Mouse (Mus musculus) ovary, postnatal 10 days (tissue): ENCODE measurements at regions not wholly inside any gene's neighbourhood (a gene's known extent, or its start where the extent isn't known, plus 50 kb on each side); places are given as distances from the start of the nearest gene placed in this dataset.
A peak's percentile ranks its signal among the peaks of the same experiment; 100 is the strongest.

Experiments
- DNase-seq: peaks from one replicate; pipeline ENCODE4 v3.0.0; 2022; ENCODE audit warnings: low spot score

DNA sequence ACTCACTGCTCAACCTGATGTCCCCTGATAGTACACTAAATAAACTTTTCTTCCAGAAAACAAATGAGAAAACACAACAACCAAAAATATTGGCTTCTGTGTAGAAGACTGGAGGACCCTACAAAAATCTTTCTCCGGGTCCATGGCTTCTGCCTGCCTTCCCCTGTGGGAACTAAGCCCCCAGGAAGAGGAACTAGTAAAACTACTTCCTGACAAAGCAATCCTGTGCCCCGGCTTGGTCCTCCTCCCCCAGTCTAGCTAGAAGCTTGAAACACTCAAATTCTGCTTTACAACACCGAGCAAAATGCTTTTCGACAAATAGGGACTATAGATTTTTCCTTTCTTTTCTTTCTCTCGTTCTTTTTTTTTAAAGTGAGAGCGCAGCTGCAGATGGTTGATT lies 51.3 kb upstream of the Mki67 start:
- DNase-seq: no peak

DNA sequence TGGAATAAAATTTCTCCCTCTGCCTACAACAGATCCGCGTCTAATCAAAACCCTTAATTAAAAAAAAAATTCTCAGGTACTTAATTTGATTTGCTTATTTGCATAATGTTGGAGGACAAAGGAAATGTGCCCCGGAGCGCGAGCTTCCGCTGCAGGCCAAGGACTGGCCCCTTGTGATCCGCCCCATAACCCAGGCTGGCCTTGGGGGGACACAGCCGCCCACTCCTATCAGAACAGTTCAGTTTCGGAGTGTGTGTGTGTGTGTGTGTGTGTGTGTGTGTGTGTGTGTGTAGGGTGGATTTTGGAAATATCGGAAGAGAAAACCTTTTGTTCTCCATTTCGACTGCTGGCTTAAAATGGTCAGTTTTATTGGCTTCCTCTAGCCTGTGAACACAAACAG lies 51.9 kb upstream of the Mki67 start:
- no peak for DNase-seq

DNA sequence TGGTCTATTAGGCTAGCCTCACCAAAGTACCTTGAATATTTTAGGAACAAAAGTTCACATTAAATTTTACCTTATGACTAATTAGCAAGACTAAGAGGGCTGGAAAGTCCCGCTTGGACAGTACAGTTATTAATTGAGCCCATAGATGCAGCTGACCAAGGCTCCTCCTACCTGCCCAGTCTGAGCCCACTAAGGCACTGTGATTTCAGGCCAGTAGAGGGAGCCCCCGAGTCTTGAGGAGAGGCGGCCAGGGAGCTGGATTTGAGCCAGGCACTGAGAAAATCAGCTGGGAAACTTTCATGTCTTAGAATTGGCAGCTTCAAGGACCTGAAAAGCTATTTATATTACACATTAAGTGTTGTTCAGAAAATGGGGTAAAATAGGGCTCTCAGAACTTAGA lies 52.4 kb upstream of the Mki67 start:
- DNase-seq: peak; percentile 65

DNA sequence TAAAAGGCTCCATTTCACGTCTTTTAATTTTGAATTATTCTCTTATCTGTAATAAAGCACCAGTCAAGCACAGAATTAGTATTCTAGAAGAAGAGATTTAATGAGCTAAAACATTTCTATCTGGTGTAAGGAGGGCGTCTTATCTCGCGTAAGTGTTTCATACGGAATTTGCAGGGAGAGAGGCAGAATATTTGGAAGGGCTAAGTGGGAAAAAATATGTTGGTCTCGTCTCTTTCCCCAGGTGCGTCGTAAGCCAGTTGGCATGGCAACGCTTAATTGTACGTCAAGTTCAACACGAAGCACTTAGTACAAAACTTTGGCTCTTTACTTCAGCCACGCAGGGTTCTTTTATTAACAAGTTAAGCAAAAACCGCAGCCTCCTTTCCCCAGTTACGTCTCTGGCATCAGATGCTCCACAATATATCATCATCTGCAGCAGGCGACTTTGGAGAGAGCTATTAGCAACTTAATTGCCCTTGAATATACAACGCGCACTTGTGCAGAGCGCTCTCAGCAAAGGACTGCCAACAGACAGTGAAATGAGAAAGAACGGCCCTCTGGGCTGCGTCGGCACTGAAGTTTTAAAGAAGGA lies 53.0 kb upstream of the Mki67 start:
- DNase-seq: no peak

DNA sequence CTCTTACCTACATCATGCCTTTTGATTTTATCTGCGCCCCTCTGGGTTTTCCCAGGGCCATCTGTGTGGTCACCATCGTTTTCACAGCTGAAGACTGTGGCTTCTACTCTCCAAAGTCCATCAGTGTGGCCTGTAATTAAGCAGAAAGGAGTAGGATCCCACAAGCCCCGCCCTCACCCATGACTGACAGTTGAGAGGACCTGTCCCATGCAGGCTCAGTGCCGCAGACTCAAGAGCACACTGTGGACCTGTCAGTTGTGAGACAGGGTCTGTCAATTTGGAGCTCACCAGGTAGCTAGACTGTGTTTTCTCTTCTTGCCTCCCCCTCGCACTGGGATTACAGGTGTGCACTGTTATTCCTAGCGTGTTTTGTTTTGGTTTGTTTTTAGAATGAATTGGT lies 53.9 kb upstream of the Mki67 start:
- DNase-seq: no peak

DNA sequence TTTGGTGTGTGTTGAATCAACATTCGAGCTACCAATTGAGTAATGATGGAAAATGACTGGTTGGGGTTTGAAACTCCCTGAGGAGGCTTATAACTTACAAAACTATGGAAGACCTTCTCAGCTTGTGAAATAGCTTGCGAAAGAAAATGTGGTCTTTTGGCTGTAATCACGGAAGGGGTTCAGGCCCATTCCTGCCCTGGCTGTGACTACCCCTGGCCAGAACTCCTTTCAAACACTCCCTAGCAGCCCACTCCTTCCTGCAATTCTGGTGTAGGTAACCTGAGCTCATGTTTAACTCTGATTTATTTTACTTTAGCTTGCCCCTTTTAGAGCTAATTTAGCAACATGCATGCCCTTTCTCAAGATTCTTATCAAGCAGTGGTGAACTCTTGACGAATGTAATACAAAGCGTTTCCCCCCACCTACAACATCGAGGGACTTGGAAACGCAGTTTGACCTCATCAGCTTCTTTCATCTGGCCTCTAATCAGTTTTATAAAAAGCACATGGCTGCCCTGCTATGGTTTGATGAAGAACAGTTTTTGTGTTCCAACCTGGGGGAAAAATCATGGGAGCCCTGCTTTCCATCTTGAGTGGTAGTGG lies 59.8 kb upstream of the Mki67 start:
- DNase-seq: no peak

DNA sequence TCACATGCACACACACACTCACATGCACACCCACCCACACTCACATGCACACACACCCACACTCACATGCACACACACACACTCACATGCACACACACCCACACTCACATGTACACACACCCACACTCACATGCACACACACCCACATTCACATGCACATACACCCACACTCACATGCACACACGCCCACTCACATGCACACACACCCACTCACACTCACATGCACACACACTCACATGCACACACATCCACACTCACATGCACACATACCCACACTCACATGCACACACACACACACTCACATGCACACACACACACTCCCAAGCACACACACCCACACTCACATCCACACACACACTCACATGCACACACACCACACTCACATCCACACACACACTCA lies 74.0 kb upstream of the Mki67 start:
- no peak for DNase-seq

DNA sequence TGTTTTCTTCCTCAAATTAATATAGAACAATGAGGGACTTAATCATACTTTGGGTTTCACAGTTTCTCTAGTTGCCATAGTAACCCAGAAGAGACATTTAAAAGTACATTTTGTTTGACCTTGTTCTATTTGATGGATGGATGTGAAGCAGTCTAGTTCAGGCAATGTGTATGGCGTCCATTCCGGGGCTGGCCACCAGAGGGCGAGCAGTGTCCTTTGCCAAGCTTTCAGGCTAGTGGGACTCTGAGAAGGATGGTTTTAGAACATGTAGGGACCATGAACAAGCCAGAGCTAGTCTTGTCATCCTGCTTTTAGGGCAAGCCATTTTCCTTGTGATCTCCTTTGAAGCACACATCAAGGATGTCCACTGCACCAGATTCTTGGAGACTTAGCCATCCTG lies 74.8 kb upstream of the Mki67 start:
- peak; percentile 37 for DNase-seq

DNA sequence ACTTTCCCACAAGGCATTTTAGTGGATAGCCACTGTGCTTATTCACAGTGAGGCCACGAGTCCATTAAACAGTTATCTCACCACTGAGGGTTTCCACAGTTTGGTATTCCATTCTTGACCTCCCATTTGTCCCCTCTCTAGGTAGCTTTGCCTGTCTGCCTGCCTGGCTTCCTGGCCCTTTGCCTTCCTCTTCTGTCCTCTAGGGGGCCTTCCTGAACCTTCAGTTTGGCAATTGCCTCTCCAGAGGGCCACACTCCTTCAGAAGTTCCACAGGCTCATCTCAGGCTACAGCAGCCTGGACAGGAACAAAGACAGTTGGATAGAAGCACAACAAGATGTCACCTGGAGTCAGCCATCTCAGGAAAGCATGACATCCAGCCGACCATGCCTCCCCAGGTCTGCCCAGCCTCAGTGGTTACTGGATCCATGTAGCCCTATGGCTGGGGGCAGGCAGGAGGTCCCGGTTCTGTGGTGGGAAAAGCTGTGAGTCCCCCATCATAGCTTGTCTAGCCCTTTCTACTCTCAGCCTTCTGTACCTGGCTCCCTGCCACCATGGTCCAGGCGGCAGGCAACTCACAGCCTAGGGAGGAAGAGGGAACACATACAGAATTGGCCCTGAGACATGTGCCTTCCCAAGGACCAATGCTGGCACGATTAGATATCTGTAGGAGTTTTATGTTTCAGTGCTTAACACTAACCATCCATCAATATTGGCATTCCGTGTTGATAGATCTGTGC lies 76.0 kb upstream of the Mki67 start:
- no peak for DNase-seq

DNA sequence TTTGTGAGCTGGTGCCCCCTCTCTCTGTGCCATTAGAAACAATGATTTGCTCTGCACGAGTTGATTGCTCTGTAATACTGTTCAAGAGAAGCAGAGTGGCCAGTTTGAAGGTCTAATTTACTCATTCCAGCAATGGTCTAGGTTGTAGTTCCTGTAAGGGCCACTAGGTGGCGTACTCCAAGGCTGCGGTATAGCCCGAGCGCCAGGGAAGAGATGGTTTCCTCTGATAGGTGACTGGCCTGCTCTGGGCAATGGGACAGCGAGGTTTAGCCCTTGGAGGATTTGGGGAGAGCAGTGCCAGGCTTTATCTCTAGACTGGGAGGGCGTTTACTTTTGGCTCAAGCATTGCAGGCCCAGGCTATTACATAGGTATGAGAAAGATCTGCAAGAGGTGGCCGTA lies 76.8 kb upstream of the Mki67 start:
- DNase-seq: no peak

DNA sequence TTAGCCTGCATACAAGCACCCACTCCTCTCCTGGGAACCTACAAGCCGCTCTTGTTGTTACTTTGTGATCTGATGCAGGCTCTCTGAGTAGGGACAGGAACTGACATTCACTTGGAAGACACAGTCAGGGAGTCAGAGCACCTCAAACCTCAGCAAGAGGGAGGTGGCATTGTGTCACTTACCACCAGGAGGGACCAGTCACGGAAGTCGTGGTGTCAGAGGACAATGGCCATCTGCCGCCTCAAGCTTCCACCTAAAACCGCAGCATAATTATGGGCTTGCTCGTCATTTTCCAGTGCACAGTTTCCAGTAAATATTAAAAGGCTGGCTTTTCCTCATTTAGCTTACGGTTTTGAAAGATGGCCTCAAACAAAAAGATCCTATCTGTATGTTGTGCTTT lies 78.1 kb upstream of the Mki67 start:
- no peak for DNase-seq

DNA sequence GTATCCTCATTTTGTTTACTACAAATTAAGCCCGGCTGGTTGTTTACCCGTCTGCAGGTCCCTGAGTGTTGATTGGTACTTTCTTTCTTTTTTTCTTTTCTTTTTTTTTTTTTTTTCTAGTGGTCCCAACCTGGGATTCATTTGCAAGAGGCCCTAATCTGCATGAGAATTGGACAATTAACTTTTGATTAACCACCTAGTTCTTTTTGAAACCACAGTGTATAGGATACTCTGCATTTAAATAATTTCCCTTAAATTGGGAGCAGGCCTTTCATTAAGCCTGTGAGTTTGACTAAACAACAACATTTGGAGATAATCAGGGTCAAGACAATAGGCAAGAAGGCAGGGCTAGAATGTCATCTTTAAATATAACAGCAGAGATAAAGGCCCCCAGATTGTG lies 78.5 kb upstream of the Mki67 start:
- DNase-seq: no peak

DNA sequence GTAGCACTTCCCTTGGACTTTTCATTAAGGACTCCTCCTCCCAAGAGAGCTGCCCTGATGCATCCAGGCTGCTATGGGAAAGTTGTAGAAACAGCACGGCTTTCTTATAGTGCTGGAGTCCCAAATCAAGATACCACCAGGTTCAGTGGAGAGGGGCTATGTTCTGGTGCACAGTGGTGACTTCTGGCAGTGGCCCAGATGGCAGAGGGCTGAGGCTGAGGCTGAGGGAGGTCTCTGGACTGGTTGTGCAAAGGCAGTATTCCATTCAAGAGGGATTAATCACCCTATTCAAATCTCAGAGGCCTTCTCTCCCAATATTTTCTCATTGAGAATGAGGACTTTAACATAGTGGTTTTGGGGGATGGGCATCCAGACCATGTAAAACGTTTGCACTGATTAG lies 82.3 kb upstream of the Mki67 start:
- DNase-seq: no peak

DNA sequence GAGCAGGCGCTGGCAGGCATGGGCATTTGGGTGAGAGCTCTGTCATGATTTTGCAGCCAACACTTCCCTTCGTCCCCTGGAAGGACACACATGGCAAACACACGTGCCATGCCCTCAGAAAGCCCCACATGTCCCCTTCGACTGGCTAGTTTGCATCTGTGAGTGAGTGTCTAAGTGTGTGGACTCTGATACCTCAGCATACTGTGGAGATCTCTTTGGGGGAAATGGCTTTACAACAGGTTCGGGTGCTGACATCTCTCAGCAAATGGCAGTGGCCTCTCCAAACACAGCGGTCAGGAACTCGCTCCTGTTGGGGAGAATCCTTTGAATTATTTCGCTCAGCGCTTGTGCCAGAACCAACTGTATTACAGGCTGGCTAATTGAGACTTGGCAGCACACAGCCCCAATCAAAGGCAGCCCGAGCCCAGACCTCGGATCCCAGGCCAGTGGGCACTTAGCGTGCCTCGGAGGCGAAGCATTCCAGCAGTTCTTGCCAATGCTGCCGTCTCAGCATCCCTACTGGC lies 86.5 kb upstream of the Mki67 start:
- DNase-seq: no peak

DNA sequence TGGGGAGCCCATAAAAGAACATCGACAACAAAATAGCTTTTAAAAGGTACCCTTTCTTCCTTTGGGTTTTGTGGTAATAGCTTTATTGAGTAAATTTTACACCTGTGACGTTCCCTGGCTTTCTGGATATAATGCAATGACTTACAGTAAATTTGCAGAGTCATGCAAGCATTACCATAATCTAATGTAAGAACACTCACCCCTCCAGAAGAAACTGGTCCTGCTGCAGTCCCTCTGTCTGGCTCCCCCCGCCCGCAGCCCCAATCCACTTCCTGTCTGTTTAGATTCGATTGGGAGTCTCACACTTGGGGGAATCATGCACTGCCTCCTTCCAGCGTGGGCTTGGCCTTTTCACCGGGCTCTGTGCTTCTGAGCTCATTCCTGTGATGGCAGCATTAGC lies 88.6 kb upstream of the Mki67 start:
- no peak for DNase-seq

DNA sequence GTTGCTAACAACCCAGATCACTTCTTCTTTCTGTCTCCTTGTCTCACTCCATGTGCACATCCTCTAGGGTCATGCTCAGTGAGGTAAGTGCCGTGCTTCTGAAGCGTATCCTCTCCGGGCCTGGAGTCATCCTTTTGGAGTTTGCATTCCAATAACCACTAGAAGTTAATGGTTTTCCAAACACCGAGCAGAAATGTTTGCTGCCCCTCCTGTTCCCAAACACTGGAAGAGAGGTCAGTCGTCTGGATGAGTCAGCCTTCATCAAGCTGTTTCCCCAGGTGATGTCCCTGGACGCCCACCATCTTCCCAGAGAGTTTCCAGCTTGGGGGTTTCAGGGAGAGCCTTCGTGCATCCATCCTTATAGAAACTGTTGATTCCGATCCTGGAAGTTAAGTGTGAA lies 90.0 kb upstream of the Mki67 start:
- DNase-seq: no peak

DNA sequence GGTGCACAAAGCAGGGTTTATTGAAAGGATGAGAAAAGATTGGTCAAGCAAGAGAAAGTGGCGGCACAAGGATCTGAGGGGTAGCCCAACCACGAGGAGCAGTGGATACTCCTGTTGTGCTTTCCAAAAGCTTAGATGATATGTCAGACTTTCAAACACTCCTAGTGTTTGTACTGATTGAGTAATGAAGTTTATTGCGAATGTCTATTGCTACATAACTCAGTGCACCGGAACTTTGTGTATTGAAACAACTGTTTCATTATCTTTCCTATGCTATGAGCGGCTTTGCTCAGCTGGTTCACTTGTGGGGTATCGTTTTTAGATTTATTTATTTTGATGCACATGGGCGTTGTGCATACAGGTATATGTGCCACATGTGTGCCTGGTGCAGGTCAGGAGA lies 90.5 kb upstream of the Mki67 start:
- no peak for DNase-seq

DNA sequence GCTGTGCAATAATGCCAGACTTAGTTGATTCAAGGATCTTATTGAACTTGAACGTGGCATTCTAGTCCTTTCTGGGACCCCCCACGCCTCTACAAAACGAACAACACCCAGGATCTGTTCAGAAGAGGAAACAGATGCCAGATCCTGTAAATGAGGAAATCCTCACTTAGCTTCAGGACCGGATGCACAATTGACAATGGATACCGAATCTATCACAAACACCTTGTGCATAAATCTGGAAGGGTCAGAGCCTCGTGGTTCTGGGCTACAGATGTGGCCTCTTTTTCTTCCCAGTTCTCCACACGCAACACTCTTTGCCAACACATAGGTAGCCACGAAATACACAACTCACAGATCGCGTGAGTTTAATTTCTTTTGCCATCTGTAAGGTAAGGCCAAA lies 93.0 kb upstream of the Mki67 start:
- no peak for DNase-seq

DNA sequence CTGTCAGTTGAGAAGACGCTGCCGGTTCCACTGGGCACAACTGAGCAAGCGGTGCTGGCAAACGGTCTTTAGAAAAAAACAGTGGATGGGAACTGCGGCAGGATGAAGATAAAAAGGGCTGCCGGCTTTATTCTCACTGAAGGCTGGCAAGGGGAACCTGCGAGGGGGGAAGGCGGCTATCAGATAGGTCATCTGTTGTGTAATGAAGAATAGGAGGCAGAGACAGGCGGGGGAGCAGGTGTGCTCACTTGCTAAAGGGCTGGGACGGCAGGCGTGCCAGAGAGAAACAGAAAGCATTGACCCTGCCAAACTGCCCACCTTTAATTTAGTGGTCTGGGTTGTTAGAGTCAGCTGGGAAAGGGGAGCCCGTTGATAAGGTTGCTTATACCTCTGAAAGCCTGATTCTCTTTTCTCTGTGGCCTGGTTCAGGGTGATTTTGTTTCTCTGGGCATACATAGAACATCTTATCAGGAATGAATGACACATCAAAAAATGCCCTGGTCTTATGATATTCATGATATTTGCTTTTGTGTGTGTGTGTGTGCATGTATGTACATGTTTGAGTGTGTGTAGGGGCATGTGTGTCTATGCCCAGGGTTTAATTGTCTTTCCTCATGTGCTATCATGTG lies 93.7 kb upstream of the Mki67 start:
- no peak for DNase-seq

DNA sequence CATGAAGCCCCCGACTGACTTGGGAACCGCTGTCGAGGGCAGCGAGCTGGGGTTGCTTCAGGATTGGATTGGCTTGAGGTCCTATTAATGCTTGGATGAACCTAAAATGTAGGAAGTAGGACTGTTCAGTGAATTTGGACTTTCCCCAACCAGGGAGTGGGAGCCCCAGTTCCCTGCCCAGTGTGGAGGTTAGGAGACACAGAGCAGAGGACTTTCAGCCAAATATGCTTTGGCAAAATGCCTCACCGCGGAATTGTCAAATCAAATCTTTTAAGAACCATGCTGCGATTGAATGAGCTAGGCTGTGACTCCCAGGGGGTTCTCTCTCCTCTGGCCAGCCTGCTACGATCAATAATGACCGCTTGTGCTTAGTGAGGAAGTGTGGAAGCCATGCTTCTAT lies 94.8 kb upstream of the Mki67 start:
- no peak for DNase-seq

DNA sequence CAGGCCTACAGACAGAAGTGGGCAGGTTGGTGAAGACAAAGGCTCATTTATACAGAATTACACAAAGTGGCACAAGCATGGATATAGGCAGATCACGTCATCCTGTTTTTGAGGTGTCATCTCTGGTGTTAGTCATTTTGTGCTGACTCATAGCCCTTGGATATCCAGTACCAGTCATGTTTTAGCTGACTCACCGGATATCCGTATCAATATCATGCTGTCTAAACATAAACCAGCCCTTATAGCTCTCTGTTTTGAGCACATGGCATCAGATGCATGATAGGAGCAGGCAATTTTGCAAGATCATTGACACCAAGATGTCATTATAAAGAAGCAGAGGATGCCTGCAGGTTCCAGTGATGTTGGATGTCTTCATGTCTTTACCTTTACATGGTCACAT lies 97.5 kb upstream of the Mki67 start:
- no peak for DNase-seq

DNA sequence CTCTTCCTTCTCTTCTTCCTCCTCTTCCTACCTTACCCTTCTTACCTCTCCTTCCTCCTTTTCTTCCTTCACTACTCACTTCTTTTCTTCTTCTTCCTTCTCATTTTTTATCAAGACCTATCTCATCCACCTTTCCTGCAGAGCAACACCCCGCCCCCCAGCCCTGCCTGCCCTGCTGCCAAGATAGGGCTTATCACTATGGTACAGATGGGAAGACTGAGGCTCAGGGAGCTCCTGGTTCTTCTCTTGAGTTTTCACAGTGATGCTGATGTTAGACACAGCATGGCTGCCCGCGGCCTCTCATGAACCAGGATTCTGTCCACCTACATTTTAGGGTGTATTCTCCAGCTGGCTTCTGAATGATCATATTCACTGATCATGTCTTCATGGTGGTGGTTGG lies 100.0 kb upstream of the Mki67 start:
- no peak for DNase-seq

DNA sequence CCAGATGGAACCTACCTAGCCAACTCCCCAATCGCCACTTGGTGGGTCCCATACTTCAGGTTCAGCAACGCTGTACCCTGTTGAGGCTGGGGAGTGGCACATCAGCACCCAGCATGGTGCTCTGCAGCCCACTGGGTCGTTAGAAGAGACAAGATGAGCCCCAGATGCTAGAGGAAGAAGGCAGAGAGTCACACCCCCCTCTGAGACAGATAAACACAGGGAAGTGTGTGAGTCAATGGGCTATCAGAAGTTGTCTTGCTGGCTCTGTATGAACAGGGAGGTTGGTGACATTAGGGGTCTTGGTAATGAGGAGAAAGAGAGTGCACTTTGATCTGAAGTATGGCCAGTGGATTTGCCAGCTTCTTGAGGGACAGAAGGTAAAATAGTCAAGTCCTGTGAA lies 101.7 kb upstream of the Mki67 start:
- no peak for DNase-seq
